Mouse (Mus musculus): ENCODE measurements around the gene Prdm10. TPM values are rescaled to one million over a fixed set of nuclear protein-coding genes. Genes with fewer than 3 reads are reported as not detected.

The Prdm10 gene
- polyA plus RNA-seq, 2 experiments from 2014 or later: 7.3 to 7.8 TPM

GRCm38 (mm10) chr9:31266013-31266659, 14.2 kb upstream of the Prdm10 start:
- ATAC-seq: no peak

- peak; percentile 46 for ATAC-seq
Measured at GRCm38 (mm10) chr9:31271221-31272015, 8.9 kb upstream of the Prdm10 start.

GRCm38 (mm10) chr9:31272160-31272559, 8.2 kb upstream of the Prdm10 start:
- no peak for ATAC-seq

- ATAC-seq: no peak
Measured at GRCm38 (mm10) chr9:31278651-31279050, 1.7 kb upstream of the Prdm10 start.

GRCm38 (mm10) chr9:31279306-31279705, 1.0 kb upstream of the Prdm10 start:
- no peak for ATAC-seq

GRCm38 (mm10) chr9:31279885-31280365, 413 bp upstream of the Prdm10 start:
- ATAC-seq: peak; percentile 74

- peak; percentile 2 for ATAC-seq
Measured at GRCm38 (mm10) chr9:31281011-31281662, 799 bp downstream of the Prdm10 start.

GRCm38 (mm10) chr9:31281663-31282015, 1.3 kb downstream of the Prdm10 start:
- no peak for ATAC-seq

- no peak for ATAC-seq
Measured at GRCm38 (mm10) chr9:31282536-31282935, 2.2 kb downstream of the Prdm10 start.

GRCm38 (mm10) chr9:31283044-31283443, 2.7 kb downstream of the Prdm10 start:
- ATAC-seq: no peak

- ATAC-seq: no peak
Measured at GRCm38 (mm10) chr9:31283911-31284310, 3.6 kb downstream of the Prdm10 start.

GRCm38 (mm10) chr9:31290201-31290862, 10.0 kb downstream of the Prdm10 start:
- no peak for ATAC-seq

GRCm38 (mm10) chr9:31291978-31292377, 11.6 kb downstream of the Prdm10 start:
- no peak for ATAC-seq

- no peak for ATAC-seq
Measured at GRCm38 (mm10) chr9:31293208-31293607, 12.9 kb downstream of the Prdm10 start.

- no peak for ATAC-seq
Measured at GRCm38 (mm10) chr9:31295311-31295710, 15.0 kb downstream of the Prdm10 start.

- no peak for ATAC-seq
Measured at GRCm38 (mm10) chr9:31296293-31296692, 16.0 kb downstream of the Prdm10 start.

- no peak for ATAC-seq
Measured at GRCm38 (mm10) chr9:31298751-31299150, 18.4 kb downstream of the Prdm10 start.

- peak; percentile 46 for ATAC-seq
Measured at GRCm38 (mm10) chr9:31300525-31300924, 20.2 kb downstream of the Prdm10 start.

GRCm38 (mm10) chr9:31301107-31301506, 20.8 kb downstream of the Prdm10 start:
- ATAC-seq: peak; percentile 92

GRCm38 (mm10) chr9:31301526-31302311, 21.4 kb downstream of the Prdm10 start:
- ATAC-seq: peak; percentile 11

- ATAC-seq: no peak
Measured at GRCm38 (mm10) chr9:31304358-31304757, 24.0 kb downstream of the Prdm10 start.

- ATAC-seq: no peak
Measured at GRCm38 (mm10) chr9:31305117-31305516, 24.8 kb downstream of the Prdm10 start.

Measured in activated CD4-positive, CD25-positive, alpha-beta regulatory T cell, adult 4 months (primary cell).